Mouse (Mus musculus): ENCODE data around the gene Acmsd. TPM values are rescaled to one million over a fixed set of nuclear protein-coding genes. Genes with fewer than 3 reads are reported as not detected.

Gene Acmsd
- total and polyA plus RNA-seq, 2 experiments from 2014 or later = not detected

DNA sequence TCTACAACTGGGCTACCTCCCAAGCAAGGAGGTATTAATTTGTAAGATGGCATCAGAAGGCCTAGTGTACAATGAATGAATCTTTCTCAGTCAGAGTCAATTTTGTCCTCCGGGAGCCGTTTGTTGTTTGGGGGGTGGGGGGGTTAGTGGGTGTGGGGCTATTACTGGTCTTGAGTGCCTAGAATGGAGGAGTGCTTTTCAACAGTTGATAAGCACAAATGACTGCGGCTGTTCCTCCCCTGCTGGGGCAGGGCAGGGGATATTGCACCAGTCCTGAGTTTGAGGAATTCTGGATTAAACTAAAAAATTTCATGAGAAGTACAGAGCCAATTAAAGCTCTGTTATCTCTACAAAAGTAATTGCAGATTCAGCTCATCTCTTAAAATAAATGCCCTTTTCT is 50.9 kb downstream of the Acmsd start:
- Histone ChIP-seq H3K4me3 (ENCODE audit: low read depth, low read length) (no peak overlapping the region), H3K9ac (replicated peaks; ENCODE audit: low read length, poor library complexity, severe bottlenecking) (no peak overlapping the region), H3K27me3 (ENCODE audit: insufficient read depth, low read length) (no peaks in the 10 kb centered on the region), H3K4me1 (ENCODE audit: insufficient read depth, low read length) (no peaks in the 10 kb centered on the region; the same call in 1 of the 2 replicates), H3K27ac (ENCODE audit: low read depth, low read length) (no peak overlapping the region), H3K4me2 (ENCODE audit: low read depth, low read length, poor library complexity, severe bottlenecking) (no peak overlapping the region), H3K9me3 (ENCODE audit: low read length) (no peaks in the 10 kb centered on the region), H3K36me3 (ENCODE audit: insufficient read depth, low read length) (no peaks in the 10 kb centered on the region)
- WGBS = 38% methylated on average over 3 of the region's 3 CpGs
- TF ChIP-seq CTCF (IDR thresholded peaks at IDR 0.05) = no peak
- DNase-seq (ENCODE audit: low spot score) = no peak
- no peak for ATAC-seq (ENCODE audit: low FRiP score)

- H3K27me3 ChIP-seq (ENCODE audit: insufficient read depth, low read length) = no peaks in the 10 kb centered on the region
- no peak overlapping the region for H3K4me3 ChIP-seq (ENCODE audit: low read depth, low read length)
- no peak overlapping the region for H3K27ac ChIP-seq (ENCODE audit: low read depth, low read length)
- H3K4me2 ChIP-seq (ENCODE audit: low read depth, low read length, poor library complexity, severe bottlenecking) = no peak overlapping the region
- no peak for TF ChIP-seq CTCF (IDR thresholded peaks at IDR 0.05)
- H3K4me1 ChIP-seq (ENCODE audit: insufficient read depth, low read length) = no peaks in the 10 kb centered on the region
- H3K9me3 ChIP-seq (ENCODE audit: low read length) = no peaks in the 10 kb centered on the region
- WGBS = 68% methylated on average over 2 of the region's 2 CpGs
- DNase-seq (ENCODE audit: low spot score) (no peak), ATAC-seq (ENCODE audit: low FRiP score) (no peak)
- no peaks in the 10 kb centered on the region for H3K36me3 ChIP-seq (ENCODE audit: insufficient read depth, low read length)
- H3K9ac ChIP-seq (replicated peaks; ENCODE audit: low read length, poor library complexity, severe bottlenecking) = no peak overlapping the region
Measured at GRCm38 (mm10) chr1:127780849-127781248, 51.6 kb downstream of the Acmsd start.

DNA sequence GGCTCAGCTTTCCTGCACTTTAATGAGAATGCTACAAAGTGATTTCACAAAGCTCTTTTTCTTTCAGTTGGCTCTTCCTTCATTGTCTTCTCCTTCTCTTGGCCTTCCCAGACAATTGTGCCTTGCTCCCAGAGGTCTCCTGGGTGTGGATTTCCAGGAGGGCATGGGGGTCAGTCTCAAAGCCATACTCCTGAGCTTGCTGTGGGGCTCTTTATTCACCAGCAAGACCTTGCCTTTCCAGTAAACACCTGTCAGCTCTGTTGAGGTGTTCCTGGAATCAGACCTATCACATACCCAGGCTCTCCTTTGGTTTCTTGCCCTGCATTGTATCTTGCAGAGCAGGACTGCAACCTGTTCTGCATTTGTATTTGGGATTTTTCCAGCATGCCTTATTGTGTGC is 54.6 kb downstream of the Acmsd start:
- H3K4me3 ChIP-seq (ENCODE audit: low read depth, low read length) = no peak overlapping the region
- TF ChIP-seq CTCF (IDR thresholded peaks at IDR 0.05) = no peak
- H3K9ac ChIP-seq (replicated peaks; ENCODE audit: low read length, poor library complexity, severe bottlenecking) = no peak overlapping the region
- no peak overlapping the region for H3K4me2 ChIP-seq (ENCODE audit: low read depth, low read length, poor library complexity, severe bottlenecking)
- no peaks in the 10 kb centered on the region for H3K27me3 ChIP-seq (ENCODE audit: insufficient read depth, low read length)
- DNase-seq (ENCODE audit: low spot score) (no peak), ATAC-seq (ENCODE audit: low FRiP score) (no peak)
- no peaks in the 10 kb centered on the region for H3K9me3 ChIP-seq (ENCODE audit: low read length)
- no peak overlapping the region for H3K27ac ChIP-seq (ENCODE audit: low read depth, low read length)
- no peaks in the 10 kb centered on the region for H3K4me1 ChIP-seq (ENCODE audit: insufficient read depth, low read length)
- H3K36me3 ChIP-seq (ENCODE audit: insufficient read depth, low read length) = no peaks in the 10 kb centered on the region

GRCm38 (mm10) chr1:127785882-127786281 is 56.7 kb downstream of the Acmsd start:
- H3K27me3 ChIP-seq (ENCODE audit: insufficient read depth, low read length) = no peaks in the 10 kb centered on the region
- 68% methylated on average over 1 of the region's 1 CpGs for WGBS
- no peak overlapping the region for H3K9ac ChIP-seq (replicated peaks; ENCODE audit: low read length, poor library complexity, severe bottlenecking)
- no peak overlapping the region for H3K4me2 ChIP-seq (ENCODE audit: low read depth, low read length, poor library complexity, severe bottlenecking)
- TF ChIP-seq CTCF (IDR thresholded peaks at IDR 0.05) = no peak
- no peak for DNase-seq (ENCODE audit: low spot score)
- H3K36me3 ChIP-seq (ENCODE audit: insufficient read depth, low read length) = no peaks in the 10 kb centered on the region
- no peaks in the 10 kb centered on the region for H3K9me3 ChIP-seq (ENCODE audit: low read length)
- H3K4me3 ChIP-seq (ENCODE audit: low read depth, low read length) = no peak overlapping the region
- H3K4me1 ChIP-seq (ENCODE audit: insufficient read depth, low read length) = no peaks in the 10 kb centered on the region
- ATAC-seq (ENCODE audit: low FRiP score) = no peak
- H3K27ac ChIP-seq (ENCODE audit: low read depth, low read length) = no peak overlapping the region

- H3K4me2 ChIP-seq (ENCODE audit: low read depth, low read length, poor library complexity, severe bottlenecking) = no peak overlapping the region
- DNase-seq (ENCODE audit: low spot score) = no peak
- H3K27ac ChIP-seq (ENCODE audit: low read depth, low read length) = no peak overlapping the region
- no peaks in the 10 kb centered on the region for H3K9me3 ChIP-seq (ENCODE audit: low read length)
- 90% methylated on average over 6 of the region's 6 CpGs for WGBS
- H3K36me3 ChIP-seq (ENCODE audit: insufficient read depth, low read length) = no peaks in the 10 kb centered on the region
- H3K9ac ChIP-seq (replicated peaks; ENCODE audit: low read length, poor library complexity, severe bottlenecking) = no peak overlapping the region
- no peaks in the 10 kb centered on the region for H3K27me3 ChIP-seq (ENCODE audit: insufficient read depth, low read length)
- H3K4me1 ChIP-seq (ENCODE audit: insufficient read depth, low read length) = no peaks in the 10 kb centered on the region
- no peak for ATAC-seq (ENCODE audit: low FRiP score)
- H3K4me3 ChIP-seq (ENCODE audit: low read depth, low read length) = no peak overlapping the region
- TF ChIP-seq CTCF (IDR thresholded peaks at IDR 0.05) = no peak
Measured at GRCm38 (mm10) chr1:127788943-127789342, 59.7 kb downstream of the Acmsd start.

DNA sequence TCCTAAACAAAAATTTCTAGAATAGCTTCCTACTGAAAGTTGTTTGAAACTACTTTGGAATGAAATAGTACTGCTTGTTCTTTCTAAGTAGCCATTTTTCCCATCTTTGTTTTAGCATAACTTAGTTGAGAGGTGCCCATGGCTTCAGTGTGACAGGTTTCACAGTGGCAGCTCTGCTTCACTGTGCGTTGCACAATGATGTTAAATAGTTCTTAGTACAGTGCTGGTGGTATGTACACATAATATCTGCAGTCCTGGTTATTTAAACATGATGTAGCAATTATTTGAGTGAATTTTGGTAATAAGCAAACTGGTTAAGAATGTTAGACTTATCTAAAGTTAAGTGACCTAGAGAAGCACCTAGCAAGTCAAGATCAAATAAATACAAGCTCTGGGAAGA is 64.2 kb downstream of the Acmsd start:
- no peak overlapping the region for H3K27ac ChIP-seq (ENCODE audit: low read depth, low read length)
- H3K4me3 ChIP-seq (ENCODE audit: low read depth, low read length) = no peak overlapping the region
- H3K4me2 ChIP-seq (ENCODE audit: low read depth, low read length, poor library complexity, severe bottlenecking) = no peak overlapping the region
- no peak for DNase-seq (ENCODE audit: low spot score)
- no peak for ATAC-seq (ENCODE audit: low FRiP score)
- no peaks in the 10 kb centered on the region for H3K36me3 ChIP-seq (ENCODE audit: insufficient read depth, low read length)
- 91% methylated on average over 1 of the region's 1 CpGs for WGBS
- no peaks in the 10 kb centered on the region for H3K27me3 ChIP-seq (ENCODE audit: insufficient read depth, low read length)
- H3K9me3 ChIP-seq (ENCODE audit: low read length) = no peaks in the 10 kb centered on the region
- no peak overlapping the region for H3K9ac ChIP-seq (replicated peaks; ENCODE audit: low read length, poor library complexity, severe bottlenecking)
- H3K4me1 ChIP-seq (ENCODE audit: insufficient read depth, low read length) = no peaks in the 10 kb centered on the region
- TF ChIP-seq CTCF (IDR thresholded peaks at IDR 0.05) = no peak

Data from midbrain, postnatal 0 days (tissue).